Mouse (Mus musculus) neural tube, postnatal 0 days (tissue): ENCODE measurements around the gene Hs3st5. TPM values are rescaled to one million over a fixed set of nuclear protein-coding genes. Genes with fewer than 3 reads are reported as not detected.

ENCODE experiments used
- polyA plus RNA-seq: library from polyadenylated mRNA; unstranded; fragments of >200 nt; fragmentation: Nextera tagmentation; extraction: Ambion mirVana; gene quantifications from 2 replicates; pipeline ENCODE4 v1.2.1, GENCODE M21; 2015

The Hs3st5 gene
- 38.5 and 40.0 TPM in 2 replicates for polyA plus RNA-seq

GRCm38 (mm10) chr10:36506727-36507555 lies at the start of gene Hs3st5:
Hs3st5 (plus strand) TSS chr10:36506814.

